Mouse (Mus musculus): Measurements from ENCODE around the gene Cenpm. TPM values are rescaled to one million over a fixed set of nuclear protein-coding genes. Genes with fewer than 3 reads are reported as not detected.

Cenpm gene
- polyA plus RNA-seq, 1 experiment from 2014 or later = 24.0 TPM

GRCm38 (mm10) chr15:82223251-82223650, 21.3 kb downstream of the Cenpm start:
- peaks cover 12% of the 10 kb centered on the region for H3K4me1 ChIP-seq (replicated peaks)
- peaks cover 10% of the 10 kb centered on the region for H3K27me3 ChIP-seq
- H3K4me2 ChIP-seq = peak overlapping the region; percentile 69; the same call in 1 of the 2 replicates
- H3K36me3 ChIP-seq = no peaks in the 10 kb centered on the region
- WGBS = 63% methylated on average over 7 of the region's 7 CpGs
- no peak overlapping the region for H3K9ac ChIP-seq
- H3K27ac ChIP-seq (replicated peaks) = no peak overlapping the region
- no peaks in the 10 kb centered on the region for H3K9me3 ChIP-seq
- H3K4me3 ChIP-seq = no peak overlapping the region
- ATAC-seq (ENCODE audit: low FRiP score, low read depth) = no peak

GRCm38 (mm10) chr15:82221104-82221860, 23.3 kb downstream of the Cenpm start:
- no peaks in the 10 kb centered on the region for H3K9me3 ChIP-seq
- peaks cover 21% of the 10 kb centered on the region for H3K4me1 ChIP-seq (replicated peaks)
- no peak overlapping the region for H3K4me2 ChIP-seq
- no peaks in the 10 kb centered on the region for H3K36me3 ChIP-seq
- ATAC-seq (ENCODE audit: low FRiP score, low read depth) = no peak
- H3K4me3 ChIP-seq = no peak overlapping the region
- H3K9ac ChIP-seq = no peak overlapping the region
- H3K27me3 ChIP-seq = peaks cover 11% of the 10 kb centered on the region
- no peak overlapping the region for H3K27ac ChIP-seq (replicated peaks)
- 71% methylated on average over 14 of the region's 14 CpGs for WGBS

- no peak for ATAC-seq (ENCODE audit: low FRiP score, low read depth)
Observed at GRCm38 (mm10) chr15:82220003-82220675, 24.4 kb downstream of the Cenpm start.

GRCm38 (mm10) chr15:82218778-82219666, 25.5 kb downstream of the Cenpm start:
- no peaks in the 10 kb centered on the region for H3K9me3 ChIP-seq
- no peak for ATAC-seq (ENCODE audit: low FRiP score, low read depth)
- peaks cover 24% of the 10 kb centered on the region for H3K27me3 ChIP-seq
- H3K4me3 ChIP-seq = no peak overlapping the region
- no peak overlapping the region for H3K9ac ChIP-seq
- H3K4me1 ChIP-seq (replicated peaks) = peaks cover 18% of the 10 kb centered on the region
- no peak overlapping the region for H3K27ac ChIP-seq (replicated peaks)
- no peak overlapping the region for H3K4me2 ChIP-seq
- H3K36me3 ChIP-seq = no peaks in the 10 kb centered on the region
- WGBS = 79% methylated on average over 26 of the region's 26 CpGs

More at GRCm38 (mm10) chr15:82220003-82220675, 24.4 kb downstream of the Cenpm start:
- H3K27me3 ChIP-seq = peaks cover 23% of the 10 kb centered on the region
- WGBS = 53% methylated on average over 12 of the region's 12 CpGs
- no peak overlapping the region for H3K4me3 ChIP-seq
- no peak overlapping the region for H3K9ac ChIP-seq
- peaks cover 26% of the 10 kb centered on the region for H3K4me1 ChIP-seq (replicated peaks)
- H3K27ac ChIP-seq (replicated peaks) = no peak overlapping the region
- H3K36me3 ChIP-seq = no peaks in the 10 kb centered on the region
- no peak overlapping the region for H3K4me2 ChIP-seq
- no peaks in the 10 kb centered on the region for H3K9me3 ChIP-seq

GRCm38 (mm10) chr15:82217980-82218379, 26.6 kb downstream of the Cenpm start:
- Histone ChIP-seq H3K36me3 (no peaks in the 10 kb centered on the region), H3K27ac (replicated peaks) (no peak overlapping the region), H3K4me2 (no peak overlapping the region), H3K9ac (no peak overlapping the region), H3K27me3 (peaks cover 34% of the 10 kb centered on the region), H3K4me1 (replicated peaks) (peaks cover 14% of the 10 kb centered on the region), H3K4me3 (no peak overlapping the region), H3K9me3 (no peaks in the 10 kb centered on the region)
- 34% methylated on average over 9 of the region's 9 CpGs for WGBS
- no peak for ATAC-seq (ENCODE audit: low FRiP score, low read depth)

GRCm38 (mm10) chr15:82217039-82217438, 27.5 kb downstream of the Cenpm start:
- ATAC-seq (ENCODE audit: low FRiP score, low read depth) = no peak
- Histone ChIP-seq H3K4me2 (no peak overlapping the region), H3K9me3 (no peaks in the 10 kb centered on the region), H3K4me1 (replicated peaks) (peaks cover 22% of the 10 kb centered on the region), H3K4me3 (no peak overlapping the region), H3K36me3 (no peaks in the 10 kb centered on the region), H3K27me3 (peaks cover 40% of the 10 kb centered on the region), H3K9ac (no peak overlapping the region), H3K27ac (replicated peaks) (no peak overlapping the region)
- WGBS = 17% methylated on average over 7 of the region's 7 CpGs

- WGBS = 33% methylated on average over 20 of the region's 20 CpGs
- Histone ChIP-seq H3K4me1 (replicated peaks) (peaks cover 30% of the 10 kb centered on the region), H3K9me3 (no peaks in the 10 kb centered on the region), H3K4me3 (no peak overlapping the region), H3K4me2 (no peak overlapping the region), H3K27ac (replicated peaks) (no peak overlapping the region), H3K9ac (no peak overlapping the region), H3K36me3 (no peaks in the 10 kb centered on the region), H3K27me3 (peaks cover 47% of the 10 kb centered on the region)
- ATAC-seq (ENCODE audit: low FRiP score, low read depth) = no peak
Observed at GRCm38 (mm10) chr15:82216142-82216827, 28.3 kb downstream of the Cenpm start.

- H3K27ac ChIP-seq (replicated peaks) = no peak overlapping the region
- no peak overlapping the region for H3K4me3 ChIP-seq
- ATAC-seq (ENCODE audit: low FRiP score, low read depth) = no peak
- no peak overlapping the region for H3K4me2 ChIP-seq
- H3K4me1 ChIP-seq (replicated peaks) = peaks cover 32% of the 10 kb centered on the region
- H3K9me3 ChIP-seq = no peaks in the 10 kb centered on the region
- H3K9ac ChIP-seq = no peak overlapping the region
- H3K36me3 ChIP-seq = no peaks in the 10 kb centered on the region
- H3K27me3 ChIP-seq = peaks cover 55% of the 10 kb centered on the region
- 36% methylated on average over 11 of the region's 11 CpGs for WGBS
Observed at GRCm38 (mm10) chr15:82215332-82216046, 29.1 kb downstream of the Cenpm start.

- peaks cover 74% of the 10 kb centered on the region for H3K27me3 ChIP-seq
- no peak for ATAC-seq (ENCODE audit: low FRiP score, low read depth)
- no peaks in the 10 kb centered on the region for H3K9me3 ChIP-seq
- H3K4me2 ChIP-seq = no peak overlapping the region
- H3K4me1 ChIP-seq (replicated peaks) = peaks cover 32% of the 10 kb centered on the region
- no peak overlapping the region for H3K9ac ChIP-seq
- H3K36me3 ChIP-seq = no peaks in the 10 kb centered on the region
- H3K27ac ChIP-seq (replicated peaks) = no peak overlapping the region
- 9% methylated on average over 4 of the region's 4 CpGs for WGBS
- H3K4me3 ChIP-seq = no peak overlapping the region; the same call in 1 of the 2 replicates
Observed at GRCm38 (mm10) chr15:82213222-82213621, 31.3 kb downstream of the Cenpm start.

- WGBS = 2% methylated on average over 27 of the region's 34 CpGs
- H3K4me1 ChIP-seq (replicated peaks) = peaks cover 34% of the 10 kb centered on the region
- peak within 1 kb of the TSS; percentile 39 for H3K9ac ChIP-seq
- H3K4me3 ChIP-seq = peak within 1 kb of the TSS; percentile 47
- H3K4me2 ChIP-seq = peak within 1 kb of the TSS; percentile 77
- H3K36me3 ChIP-seq = no peaks in the 10 kb centered on the region
- no peak for ATAC-seq (ENCODE audit: low FRiP score, low read depth)
- H3K9me3 ChIP-seq = no peaks in the 10 kb centered on the region
- H3K27me3 ChIP-seq = peaks cover 77% of the 10 kb centered on the region
- H3K27ac ChIP-seq (replicated peaks) = no peak within 1 kb of the TSS
Observed at GRCm38 (mm10) chr15:82212752-82213063, 31.8 kb downstream of the Cenpm start, which contains the start of gene Shisa8. Shisa8 (minus strand) TSS chr15:82212815.
